Mouse (Mus musculus): ENCODE measurements around the gene Prss32. TPM values are rescaled to one million over a fixed set of nuclear protein-coding genes. Genes with fewer than 3 reads are reported as not detected.
A peak's percentile ranks its signal among the peaks of the same experiment; 100 is the strongest.
"Not testable (repeated sequence)": the region's sequence is repeated elsewhere in the genome, so short reads cannot be mapped to it uniquely, and the experiment has no call there.

Gene Prss32
- polyA plus RNA-seq, 1 experiment from 2014 or later: 4.0 TPM

- ATAC-seq (ENCODE audit: insufficient read depth, low FRiP score, low read depth): peak; percentile 55; the same call in 1 of the 2 replicates
- H3K27me3 ChIP-seq (replicated peaks): no peaks in the 10 kb centered on the region
- H3K36me3 ChIP-seq: no peaks in the 10 kb centered on the region
- no peaks in the 10 kb centered on the region for H3K9me3 ChIP-seq
- no peak overlapping the region for H3K9ac ChIP-seq
- H3K4me2 ChIP-seq: no peak overlapping the region
- no peak overlapping the region for H3K4me3 ChIP-seq (replicated peaks)
- no peak overlapping the region for H3K27ac ChIP-seq
- 0 out of 2 replicates have a peak, but pooled peaks cover 5% of the 10 kb centered on the region for H3K4me1 ChIP-seq
- WGBS: 67% methylated on average over 3 of the region's 3 CpGs
Measured at GRCm38 (mm10) chr17:23876741-23877140, 33.1 kb downstream of the Prss32 start.

GRCm38 (mm10) chr17:23877166-23877565, 33.5 kb downstream of the Prss32 start:
- 90% methylated on average over 2 of the region's 2 CpGs for WGBS
- Histone ChIP-seq H3K27ac (no peak overlapping the region), H3K4me3 (replicated peaks) (no peak overlapping the region), H3K36me3 (no peaks in the 10 kb centered on the region), H3K4me2 (no peak overlapping the region), H3K9ac (no peak overlapping the region), H3K4me1 (0 out of 2 replicates have a peak, but pooled peaks cover 5% of the 10 kb centered on the region), H3K27me3 (replicated peaks) (no peaks in the 10 kb centered on the region), H3K9me3 (no peaks in the 10 kb centered on the region)
- ATAC-seq (ENCODE audit: insufficient read depth, low FRiP score, low read depth): no peak

GRCm38 (mm10) chr17:23880576-23880975, 36.9 kb downstream of the Prss32 start, which contains the start of the genes Dcpp1 and Dcpp2:
TSS of gene Dcpp1 (plus strand) at chr17:23880876.
TSS of gene Dcpp2 (plus strand) at chr17:23880880.
- 53% methylated on average over 4 of the region's 4 CpGs for WGBS
- H3K27me3 ChIP-seq (replicated peaks); H3K36me3 ChIP-seq; H3K27ac ChIP-seq; ATAC-seq (ENCODE audit: insufficient read depth, low FRiP score, low read depth); H3K4me2 ChIP-seq; H3K4me3 ChIP-seq (replicated peaks); H3K4me1 ChIP-seq; H3K9ac ChIP-seq; H3K9me3 ChIP-seq: not testable (repeated sequence)

Small RNA genes within 50 kb of the gene (microRNA-seq; reads per million reads assigned to microRNA genes)
- 0.97 reads per million for gene Mir5125

Other genes with a start within 250 kb of the Prss32 start
- gene Zfp13, start 244.4 kb upstream of the Prss32 start, polyA plus RNA-seq (2015; fragmentation: Nextera tagmentation; extraction: Ambion mirVana): 10.3 and 12.7 TPM in 2 replicates
- gene Zscan10, start 243.0 kb upstream of the Prss32 start, polyA plus RNA-seq (2015; fragmentation: Nextera tagmentation; extraction: Ambion mirVana): 0.12 and 0.18 TPM in 2 replicates
- gene Mmp25, start 198.6 kb upstream of the Prss32 start, polyA plus RNA-seq (2015; fragmentation: Nextera tagmentation; extraction: Ambion mirVana): 0.66 and 0.78 TPM in 2 replicates
- 9.9 and 12.2 TPM in 2 replicates for gene Bicdl2, start 183.3 kb upstream of the Prss32 start, polyA plus RNA-seq (2015; fragmentation: Nextera tagmentation; extraction: Ambion mirVana)
- gene Hcfc1r1, start 170.3 kb upstream of the Prss32 start, polyA plus RNA-seq (2015; fragmentation: Nextera tagmentation; extraction: Ambion mirVana): 73.7 and 84.8 TPM in 2 replicates
- gene Thoc6, start 170.0 kb upstream of the Prss32 start, polyA plus RNA-seq (2015; fragmentation: Nextera tagmentation; extraction: Ambion mirVana): 37.8 and 39.9 TPM in 2 replicates
- 23.8 and 25.4 TPM in 2 replicates for gene Tnfrsf12a, start 166.4 kb upstream of the Prss32 start, polyA plus RNA-seq (2015; fragmentation: Nextera tagmentation; extraction: Ambion mirVana)
- gene Cldn6, start 164.6 kb upstream of the Prss32 start, polyA plus RNA-seq (2015; fragmentation: Nextera tagmentation; extraction: Ambion mirVana): 92.7 and 122 TPM in 2 replicates
- gene Cldn9, start 159.8 kb upstream of the Prss32 start, polyA plus RNA-seq (2015; fragmentation: Nextera tagmentation; extraction: Ambion mirVana): 1.8 and 2.4 TPM in 2 replicates
- 0.06 and 0.22 TPM in 2 replicates for gene 1520401A03Rik, start 121.1 kb upstream of the Prss32 start, polyA plus RNA-seq (2015; fragmentation: Nextera tagmentation; extraction: Ambion mirVana)
- 47.4 and 49.9 TPM in 2 replicates for gene Pkmyt1, start 117.5 kb upstream of the Prss32 start, polyA plus RNA-seq (2015; fragmentation: Nextera tagmentation; extraction: Ambion mirVana)
- 22.6 and 23.2 TPM in 2 replicates for gene Paqr4, start 103.0 kb upstream of the Prss32 start, polyA plus RNA-seq (2015; fragmentation: Nextera tagmentation; extraction: Ambion mirVana)
- 0.49 and 0.74 TPM in 2 replicates for gene Kremen2, start 98.0 kb upstream of the Prss32 start, polyA plus RNA-seq (2015; fragmentation: Nextera tagmentation; extraction: Ambion mirVana)
- gene Flywch1, start 72.3 kb upstream of the Prss32 start, polyA plus RNA-seq (2015; fragmentation: Nextera tagmentation; extraction: Ambion mirVana): 48.9 and 50.5 TPM in 2 replicates
- 18.1 and 23.5 TPM in 2 replicates for gene Flywch2, start 57.8 kb upstream of the Prss32 start, polyA plus RNA-seq (2015; fragmentation: Nextera tagmentation; extraction: Ambion mirVana)
- gene Srrm2, start 53.3 kb upstream of the Prss32 start, polyA plus RNA-seq (2015; fragmentation: Nextera tagmentation; extraction: Ambion mirVana): 448 and 501 TPM in 2 replicates
- gene Elob, start 14.7 kb upstream of the Prss32 start, polyA plus RNA-seq (2015; fragmentation: Nextera tagmentation; extraction: Ambion mirVana): 938 and 1,022 TPM in 2 replicates
- gene Prss33, start 7.8 kb upstream of the Prss32 start, polyA plus RNA-seq (2015; fragmentation: Nextera tagmentation; extraction: Ambion mirVana): 0.17 TPM in 1 of 2 replicates, not detected in the other
- gene Prss41, start 317 bp downstream of the Prss32 start, polyA plus RNA-seq (2015; fragmentation: Nextera tagmentation; extraction: Ambion mirVana): 1.6 and 1.9 TPM in 2 replicates
- not detected in 2 replicates for gene Prss21, start 24.2 kb downstream of the Prss32 start, polyA plus RNA-seq (2015; fragmentation: Nextera tagmentation; extraction: Ambion mirVana)
- gene Dcpp1, start 37.0 kb downstream of the Prss32 start, polyA plus RNA-seq (2015; fragmentation: Nextera tagmentation; extraction: Ambion mirVana): not detected in 2 replicates
- not detected in 2 replicates for gene Dcpp2, start 37.0 kb downstream of the Prss32 start, polyA plus RNA-seq (2015; fragmentation: Nextera tagmentation; extraction: Ambion mirVana)
- not detected in 2 replicates for gene Dcpp3, start 73.6 kb downstream of the Prss32 start, polyA plus RNA-seq (2015; fragmentation: Nextera tagmentation; extraction: Ambion mirVana)
- gene Sbp, start 97.8 kb downstream of the Prss32 start, polyA plus RNA-seq (2015; fragmentation: Nextera tagmentation; extraction: Ambion mirVana): not detected in 2 replicates
- not detected in 2 replicates for gene Sbpl, start 111.4 kb downstream of the Prss32 start, polyA plus RNA-seq (2015; fragmentation: Nextera tagmentation; extraction: Ambion mirVana)
- 0.45 TPM in 1 of 2 replicates, not detected in the other for gene Prss30, start 136.7 kb downstream of the Prss32 start, polyA plus RNA-seq (2015; fragmentation: Nextera tagmentation; extraction: Ambion mirVana)
- gene Prss22, start 154.2 kb downstream of the Prss32 start, polyA plus RNA-seq (2015; fragmentation: Nextera tagmentation; extraction: Ambion mirVana): 1.9 and 3.0 TPM in 2 replicates
- gene Prss27, start 194.3 kb downstream of the Prss32 start, polyA plus RNA-seq (2015; fragmentation: Nextera tagmentation; extraction: Ambion mirVana): 2.4 and 6.3 TPM in 2 replicates
- 58.4 and 61.4 TPM in 2 replicates for gene Kctd5, start 229.6 kb downstream of the Prss32 start, polyA plus RNA-seq (2015; fragmentation: Nextera tagmentation; extraction: Ambion mirVana)